Mouse (Mus musculus) naive thymus-derived CD4-positive, alpha-beta T cell, adult 5 months (primary cell): ENCODE data around the gene Krtap7-1. TPM values are rescaled to one million over a fixed set of nuclear protein-coding genes. Genes with fewer than 3 reads are reported as not detected.

Source experiments
- polyA plus RNA-seq: library from polyadenylated mRNA; unstranded; fragments of 100-300 nt; shearing (Covaris generic); gene quantifications from one replicate; pipeline ENCODE4 v1.2.1, GENCODE M21; 2017

Krtap7-1 gene
- not detected for polyA plus RNA-seq

GRCm38 (mm10) chr16:89508223-89508622, at the start of gene Krtap7-1:
Gene Krtap7-1 (minus strand): TSS chr16:89508323.

DNA sequence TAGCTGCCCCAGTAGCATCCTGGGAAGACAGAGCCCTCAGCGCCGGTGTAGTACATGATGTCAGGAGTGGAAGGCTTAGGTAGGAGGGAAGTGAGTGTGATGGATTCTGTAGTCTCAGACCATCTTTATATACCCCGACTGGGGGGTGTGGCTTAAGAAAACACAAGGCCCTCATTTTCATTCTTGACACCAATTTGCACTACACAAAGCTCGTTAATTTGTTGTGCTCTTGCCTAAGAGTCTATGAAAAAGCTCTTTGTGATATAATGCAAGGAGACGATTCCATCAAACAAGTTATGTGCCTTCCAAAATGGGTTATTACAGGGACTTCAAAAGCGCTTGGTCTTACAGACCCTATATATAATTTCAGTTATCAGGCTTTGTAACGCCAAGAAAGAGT, 20.3 kb downstream of the Krtap7-1 start, which contains the start of gene Krtap8-1:
Krtap8-1 (minus strand) TSS at position 101 of the 400 bp plus-strand sequence.

Other genes with a start within 250 kb of the Krtap7-1 start
- gene Krtap21-1, start 104.5 kb downstream of the Krtap7-1 start, polyA plus RNA-seq = not detected
- not detected for gene Krtap6-2, start 88.2 kb downstream of the Krtap7-1 start, polyA plus RNA-seq
- not detected for gene Krtap8-1, start 20.4 kb downstream of the Krtap7-1 start, polyA plus RNA-seq
- gene Krtap11-1, start 62.9 kb upstream of the Krtap7-1 start, polyA plus RNA-seq = not detected